Mouse (Mus musculus) ovary, postnatal 10 days (tissue): ENCODE results near the gene Psg27.
"Not testable (repeated sequence)": the region's sequence is repeated elsewhere in the genome, so short reads cannot be mapped to it uniquely, and the experiment has no call there.

ENCODE experiments used
- DNase-seq: peaks from one replicate; pipeline ENCODE4 v3.0.0; 2022; ENCODE audit warnings: low spot score

Psg27 gene

DNA sequence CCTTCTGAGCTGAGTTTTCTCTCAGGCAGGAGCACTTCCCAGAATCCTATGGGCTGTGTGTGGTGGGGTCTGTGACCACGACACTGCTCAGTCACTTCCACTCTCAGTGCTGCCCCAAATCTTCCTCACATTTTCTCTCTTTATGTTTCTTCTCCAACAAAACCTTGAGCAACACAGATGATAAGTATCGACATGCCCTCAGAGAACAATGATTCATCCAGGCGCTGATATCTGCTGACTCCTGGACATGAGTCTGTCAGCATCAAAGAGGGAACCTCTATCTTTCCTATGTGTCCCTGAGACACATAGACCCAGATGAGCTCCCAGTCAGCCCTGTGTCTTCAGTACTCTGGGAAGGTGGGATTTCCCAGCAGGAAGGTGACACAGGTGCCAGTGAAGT lies at the start of gene Psg27:
Gene Psg27 (minus strand): TSS at position 101 of the 400 bp plus-strand sequence.
- DNase-seq, result no peak

DNA sequence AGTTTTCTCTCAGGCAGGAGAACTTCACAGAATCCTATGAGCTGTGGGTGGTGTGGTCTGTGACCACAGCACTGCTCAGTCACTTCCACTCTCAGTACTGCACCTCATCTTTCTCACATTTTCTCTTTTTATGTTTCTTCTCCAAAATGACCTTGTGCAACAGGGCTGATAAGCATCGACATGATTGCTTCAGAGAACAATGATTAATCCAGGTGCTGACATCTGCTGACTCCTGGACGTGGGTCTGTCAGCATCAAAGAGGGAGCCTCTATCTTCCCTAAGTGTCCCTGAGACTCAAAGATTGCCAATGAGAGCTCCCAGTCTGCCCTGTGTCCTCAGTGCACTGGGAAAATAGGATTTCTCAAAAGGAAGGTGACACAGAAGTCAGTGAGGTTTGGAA lies 49.3 kb upstream of the Psg27 start, which contains the start of gene Psg23:
Gene Psg23 (minus strand): TSS at position 101 of the 400 bp plus-strand sequence.
- DNase-seq, result not testable (repeated sequence)

DNA sequence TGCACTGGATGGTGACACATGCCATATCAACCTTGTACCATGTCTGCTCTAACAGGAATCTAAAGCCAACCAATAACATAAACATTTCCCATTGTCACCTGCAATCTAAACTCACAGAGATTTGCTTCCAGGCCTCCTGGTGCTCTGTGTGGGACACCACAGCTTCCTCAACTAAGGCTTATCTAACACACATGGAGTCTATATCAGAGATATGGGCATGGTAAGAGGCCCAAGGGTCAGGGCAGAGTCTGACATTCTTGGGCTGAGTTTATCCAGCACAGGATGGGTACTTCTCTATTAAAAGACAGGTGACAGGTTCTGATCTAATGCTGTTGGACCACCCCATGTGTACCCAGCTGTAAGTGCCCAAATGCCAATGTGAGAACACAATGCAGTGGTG lies 7.3 kb downstream of the Psg27 start:
- no peak for DNase-seq

- DNase-seq, result not testable (repeated sequence)
Measured at GRCm38 (mm10) chr7:18555751-18556150, 11.4 kb downstream of the Psg27 start.

DNA sequence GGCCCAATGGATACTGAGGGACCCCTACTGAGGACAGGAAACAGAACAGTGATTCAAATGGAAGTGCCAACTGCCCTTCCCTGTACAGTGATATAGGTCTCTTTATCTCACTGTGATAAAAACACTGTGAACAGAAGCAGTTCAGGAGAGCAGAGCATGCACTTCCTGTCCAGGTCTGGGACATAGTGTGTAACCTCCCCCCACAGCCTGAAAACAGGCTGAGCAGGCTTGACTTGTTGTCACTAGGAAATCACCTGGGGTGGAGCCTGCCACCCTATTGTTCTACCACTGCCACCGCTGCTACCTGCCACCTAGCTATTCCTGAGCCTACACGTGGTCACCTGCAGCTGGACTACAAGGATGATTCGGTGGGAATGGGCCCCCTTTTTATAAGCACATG lies 33.7 kb downstream of the Psg27 start:
- no peak for DNase-seq

DNA sequence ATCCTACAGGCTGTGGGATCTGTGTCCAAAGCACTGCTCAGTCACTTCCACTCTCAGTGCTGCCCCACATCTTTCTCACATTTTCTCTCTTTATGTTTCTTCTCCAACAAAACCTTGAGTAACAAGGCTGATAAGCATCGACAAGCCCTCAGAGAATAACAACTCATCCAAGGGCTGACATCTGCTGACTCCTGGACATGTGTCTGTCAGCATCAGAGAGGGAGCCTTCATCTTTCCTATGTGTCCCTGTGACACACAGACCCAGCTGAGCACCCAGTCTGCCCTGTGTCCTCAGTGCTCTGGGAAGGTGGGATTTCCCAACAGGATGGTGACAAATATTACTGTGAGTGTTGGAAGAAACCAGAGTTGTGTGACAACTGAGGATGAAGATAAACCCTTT lies 34.9 kb downstream of the Psg27 start, which contains the start of gene Psg25:
Gene Psg25 (minus strand): TSS at position 101 of the 400 bp plus-strand sequence.
- no peak for DNase-seq

DNA sequence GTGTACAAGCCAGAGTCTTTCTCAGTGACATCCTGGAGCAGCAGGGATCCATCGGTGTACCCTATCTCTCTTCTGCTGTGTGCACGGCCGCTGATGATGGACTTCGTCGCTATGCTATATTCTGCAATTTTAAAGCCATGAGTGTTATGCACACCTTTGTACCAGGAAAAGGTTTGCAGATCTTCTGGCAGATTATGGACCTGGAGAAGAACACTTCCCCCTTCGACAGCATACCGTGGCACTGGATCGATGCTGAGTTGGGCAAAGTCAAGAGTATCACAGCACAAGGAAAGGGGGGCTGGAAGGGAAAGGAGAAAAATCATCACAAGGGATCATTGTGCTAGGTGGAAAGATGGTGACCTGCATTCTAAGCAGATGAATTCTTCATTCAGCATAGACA lies 42.4 kb downstream of the Psg27 start:
- no peak for DNase-seq

DNA sequence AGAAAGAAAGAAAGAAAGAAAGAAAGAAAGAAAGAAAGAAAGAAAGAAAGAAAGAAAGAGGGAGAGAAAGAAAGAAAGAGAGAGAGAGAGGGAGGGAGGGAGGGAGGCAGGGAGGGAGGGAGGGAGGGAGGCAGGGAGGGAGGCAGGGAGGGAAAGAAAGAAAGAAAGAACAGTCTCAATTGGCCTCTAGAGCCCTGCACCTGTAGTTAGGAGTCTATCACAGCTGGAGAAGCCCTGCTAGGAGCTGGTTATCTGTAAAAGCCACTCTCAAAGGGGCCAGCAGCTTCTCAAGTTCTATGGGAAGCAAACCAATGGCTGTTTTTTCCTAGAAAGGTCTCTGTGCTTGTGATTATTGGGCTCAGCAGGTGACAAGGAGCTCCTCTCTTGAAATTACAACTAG lies 54.3 kb downstream of the Psg27 start:
- not testable (repeated sequence) for DNase-seq

DNA sequence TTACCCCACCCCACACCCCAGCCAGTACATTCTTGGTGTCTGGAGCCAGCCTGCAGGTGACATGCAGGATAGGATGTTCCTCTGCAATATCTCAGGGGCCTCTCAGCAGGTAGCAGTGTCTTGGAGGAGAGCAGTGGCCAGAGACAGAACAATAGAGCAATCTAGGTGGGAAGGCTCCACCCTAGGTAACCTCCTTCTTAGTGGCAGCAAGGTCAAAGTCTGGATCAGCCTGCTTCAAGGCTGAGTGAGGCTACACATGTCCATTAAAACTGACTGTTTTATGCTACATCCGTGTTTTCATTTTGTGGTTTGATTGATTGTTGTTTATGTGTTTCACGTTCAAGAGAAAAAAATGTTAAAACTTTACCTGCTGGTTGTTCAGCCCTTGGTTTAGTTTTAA lies 54.7 kb downstream of the Psg27 start:
- DNase-seq, result not testable (repeated sequence)

DNA sequence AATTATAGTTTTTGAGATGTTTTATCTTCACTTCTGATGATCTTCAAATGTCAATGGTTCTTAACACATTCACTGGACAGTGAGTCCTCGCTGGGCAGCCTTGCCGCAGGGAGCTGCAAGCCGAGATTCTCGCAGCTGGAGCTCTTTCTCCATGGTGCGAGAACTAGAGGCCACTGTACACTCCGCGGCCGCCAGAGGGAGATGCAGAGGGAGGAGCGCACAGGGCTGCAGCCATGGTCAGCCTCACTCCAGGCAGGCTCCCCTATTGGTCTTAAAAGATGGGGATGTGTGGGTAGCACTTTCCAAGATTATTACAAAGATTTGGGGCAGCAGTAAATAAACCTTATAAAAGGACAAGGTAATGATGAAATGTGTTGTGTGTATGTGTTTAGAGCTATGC lies 55.6 kb downstream of the Psg27 start:
- DNase-seq, result no peak
